Mouse (Mus musculus): Measurements from ENCODE around the gene Krtap5-1.
A peak's percentile ranks its signal among the peaks of the same experiment; 100 is the strongest.
"Not testable (repeated sequence)": the region's sequence is repeated elsewhere in the genome, so short reads cannot be mapped to it uniquely, and the experiment has no call there.

The Krtap5-1 gene

GRCm38 (mm10) chr7:142297018-142297417, at the start of gene Krtap5-1:
TSS of gene Krtap5-1 (minus strand) at chr7:142297118.
- not testable (repeated sequence) for DNase-seq (ENCODE audit: low spot score)

GRCm38 (mm10) chr7:142342247-142342640, 45.3 kb upstream of the Krtap5-1 start:
- DNase-seq (ENCODE audit: low spot score), result no peak

- DNase-seq (ENCODE audit: low spot score), result no peak
Measured at GRCm38 (mm10) chr7:142341564-142342246, 44.8 kb upstream of the Krtap5-1 start.

- DNase-seq (ENCODE audit: low spot score), result no peak
Measured at GRCm38 (mm10) chr7:142340269-142340970, 43.5 kb upstream of the Krtap5-1 start.

GRCm38 (mm10) chr7:142335151-142335550, 38.2 kb upstream of the Krtap5-1 start:
- no peak for DNase-seq (ENCODE audit: low spot score)

GRCm38 (mm10) chr7:142334246-142334645, 37.3 kb upstream of the Krtap5-1 start:
- DNase-seq (ENCODE audit: low spot score), result peak; percentile 82

GRCm38 (mm10) chr7:142332741-142333140, 35.8 kb upstream of the Krtap5-1 start:
- not testable (repeated sequence) for DNase-seq (ENCODE audit: low spot score)

GRCm38 (mm10) chr7:142331281-142331680, 34.4 kb upstream of the Krtap5-1 start:
- DNase-seq (ENCODE audit: low spot score), result no peak

- DNase-seq (ENCODE audit: low spot score), result peak; percentile 73
Measured at GRCm38 (mm10) chr7:142330271-142330724, 33.4 kb upstream of the Krtap5-1 start.

- DNase-seq (ENCODE audit: low spot score), result peak; percentile 71
Measured at GRCm38 (mm10) chr7:142328507-142328906, 31.6 kb upstream of the Krtap5-1 start.

- DNase-seq (ENCODE audit: low spot score), result peak; percentile 82
Measured at GRCm38 (mm10) chr7:142326714-142327445, 30.0 kb upstream of the Krtap5-1 start.

GRCm38 (mm10) chr7:142323396-142324117, 26.6 kb upstream of the Krtap5-1 start:
- no peak for DNase-seq (ENCODE audit: low spot score)

- no peak for DNase-seq (ENCODE audit: low spot score)
Measured at GRCm38 (mm10) chr7:142322641-142323040, 25.7 kb upstream of the Krtap5-1 start.

GRCm38 (mm10) chr7:142321637-142322306, 24.9 kb upstream of the Krtap5-1 start:
- not testable (repeated sequence) for DNase-seq (ENCODE audit: low spot score)

- no peak for DNase-seq (ENCODE audit: low spot score)
Measured at GRCm38 (mm10) chr7:142320906-142321305, 24.0 kb upstream of the Krtap5-1 start.

GRCm38 (mm10) chr7:142319124-142319523, 22.2 kb upstream of the Krtap5-1 start:
- no peak for DNase-seq (ENCODE audit: low spot score)

- no peak for DNase-seq (ENCODE audit: low spot score)
Measured at GRCm38 (mm10) chr7:142317216-142317615, 20.3 kb upstream of the Krtap5-1 start.

- peak; percentile 58 for DNase-seq (ENCODE audit: low spot score)
Measured at GRCm38 (mm10) chr7:142316558-142316957, 19.6 kb upstream of the Krtap5-1 start.

- no peak for DNase-seq (ENCODE audit: low spot score)
Measured at GRCm38 (mm10) chr7:142314600-142315285, 17.8 kb upstream of the Krtap5-1 start.

- not testable (repeated sequence) for DNase-seq (ENCODE audit: low spot score)
Measured at GRCm38 (mm10) chr7:142303929-142304328, 7.0 kb upstream of the Krtap5-1 start.

- no peak for DNase-seq (ENCODE audit: low spot score)
Measured at GRCm38 (mm10) chr7:142303249-142303648, 6.3 kb upstream of the Krtap5-1 start, which contains the start of gene Krtap5-4. TSS of gene Krtap5-4 (plus strand) at chr7:142303549.
